Mouse (Mus musculus) heart, embryonic 12.5 days (tissue): ENCODE data around the gene Ly6g6e. TPM values are rescaled to one million over a fixed set of nuclear protein-coding genes. Genes with fewer than 3 reads are reported as not detected.

Experiments used
- ATAC-seq: fragments of 200-750 bp; cut with Nextera tagmentation; 2 replicates; pipeline ENCODE4 v1.8.0; 2017; ENCODE audit warnings: moderate TSS enrichment, moderate library complexity; ENCODE audit not compliant: insufficient number of reproducible peaks, low FRiP score
- H3K27ac ChIP-seq: fragments of 300-500 bp; sonication (generic); 2 replicates; pipeline ENCODE4 v1.5.1; 2016; ENCODE audit warnings: mild to moderate bottlenecking, moderate library complexity; ENCODE audit not compliant: poor library complexity, severe bottlenecking
- H3K27me3 ChIP-seq: fragments of 300-500 bp; sonication (generic); replicated peaks from 2 replicates; pipeline ENCODE4 v1.6.1; 2016; ENCODE audit warnings: mild to moderate bottlenecking, moderate library complexity
- H3K36me3 ChIP-seq: fragments of 300-500 bp; sonication (generic); 2 replicates; pipeline ENCODE4 v1.6.1; 2016; ENCODE audit warnings: mild to moderate bottlenecking, moderate library complexity
- H3K4me1 ChIP-seq: fragments of 300-500 bp; sonication (generic); replicated peaks from 2 replicates; pipeline ENCODE4 v1.6.1; 2016; ENCODE audit warnings: mild to moderate bottlenecking
- H3K4me2 ChIP-seq: fragments of 300-500 bp; sonication (generic); 2 replicates; pipeline ENCODE4 v1.6.1; 2016; ENCODE audit warnings: mild to moderate bottlenecking, moderate library complexity
- H3K4me3 ChIP-seq: fragments of 300-500 bp; sonication (generic); 2 replicates; pipeline ENCODE4 v1.5.1; 2016; ENCODE audit warnings: mild to moderate bottlenecking
- H3K9ac ChIP-seq: fragments of 300-500 bp; sonication (generic); 2 replicates; pipeline ENCODE4 v1.6.1; 2016; ENCODE audit warnings: mild to moderate bottlenecking, moderate library complexity
- H3K9me3 ChIP-seq: fragments of 300-500 bp; sonication (generic); replicated peaks from 2 replicates; pipeline ENCODE4 v1.6.1; 2016; ENCODE audit warnings: mild to moderate bottlenecking, moderate library complexity
- WGBS: fragments of 180-500 bp; shearing (Covaris S2); methylation state at CpG from one replicate; pipeline ENCODE4 v1.1.7; 2016; 5-methylcytosine and 5-hydroxymethylcytosine counted together
- polyA plus RNA-seq: library from polyadenylated mRNA; unstranded; fragments of >200 nt; fragmentation: Nextera tagmentation; extraction: Ambion mirVana; gene quantifications from 2 replicates; pipeline ENCODE4 v1.2.1, GENCODE M21; 2016

Ly6g6e gene
- polyA plus RNA-seq, 1 experiment from 2014 or later: 0.24 TPM

- H3K27ac ChIP-seq: 0 out of 2 replicates have a peak overlapping the region, but pooled peaks have one; percentile 14
- no peaks in the 10 kb centered on the region for H3K36me3 ChIP-seq
- H3K9ac ChIP-seq: peak overlapping the region; percentile 42; the same call in 1 of the 2 replicates
- WGBS: 6% methylated on average over 9 of the region's 9 CpGs
- peaks cover 36% of the 10 kb centered on the region for H3K4me1 ChIP-seq
- H3K9me3 ChIP-seq: no peaks in the 10 kb centered on the region
- H3K4me2 ChIP-seq: peak overlapping the region; percentile 50
- H3K4me3 ChIP-seq: 0 out of 2 replicates have a peak overlapping the region, but pooled peaks have one; percentile 3
- peak; percentile 38; the same call in 1 of the 2 replicates for ATAC-seq
- 0 out of 2 replicates have a peak, but pooled peaks cover 9% of the 10 kb centered on the region for H3K27me3 ChIP-seq
Measured at GRCm38 (mm10) chr17:35079778-35080177, 3.1 kb downstream of the Ly6g6e start.

- H3K4me1 ChIP-seq: peaks cover 37% of the 10 kb centered on the region
- H3K9ac ChIP-seq: peak overlapping the region; percentile 42; the same call in 1 of the 2 replicates
- 24% methylated on average over 6 of the region's 6 CpGs for WGBS
- H3K27me3 ChIP-seq: 0 out of 2 replicates have a peak, but pooled peaks cover 9% of the 10 kb centered on the region
- H3K9me3 ChIP-seq: no peaks in the 10 kb centered on the region
- no peaks in the 10 kb centered on the region for H3K36me3 ChIP-seq
- peak overlapping the region; percentile 50 for H3K4me2 ChIP-seq
- no peak overlapping the region for H3K27ac ChIP-seq
- H3K4me3 ChIP-seq: no peak overlapping the region
- no peak for ATAC-seq
Measured at GRCm38 (mm10) chr17:35080248-35080647, 3.5 kb downstream of the Ly6g6e start.

- Histone ChIP-seq H3K4me2 (no peak overlapping the region), H3K27ac (no peak overlapping the region), H3K4me3 (no peak overlapping the region), H3K4me1 (peaks cover 41% of the 10 kb centered on the region), H3K27me3 (0 out of 2 replicates have a peak, but pooled peaks cover 9% of the 10 kb centered on the region), H3K36me3 (no peaks in the 10 kb centered on the region), H3K9me3 (no peaks in the 10 kb centered on the region), H3K9ac (no peak overlapping the region)
- WGBS: 81% methylated on average over 4 of the region's 4 CpGs
- ATAC-seq: no peak
Measured at GRCm38 (mm10) chr17:35080710-35081109, 4.0 kb downstream of the Ly6g6e start.

GRCm38 (mm10) chr17:35082841-35083576, 6.3 kb downstream of the Ly6g6e start:
- H3K36me3 ChIP-seq: no peaks in the 10 kb centered on the region
- H3K27me3 ChIP-seq: 0 out of 2 replicates have a peak, but pooled peaks cover 9% of the 10 kb centered on the region
- 77% methylated on average over 16 of the region's 16 CpGs for WGBS
- no peak overlapping the region for H3K27ac ChIP-seq
- H3K9ac ChIP-seq: no peak overlapping the region
- peaks cover 26% of the 10 kb centered on the region for H3K4me1 ChIP-seq
- ATAC-seq: no peak
- H3K9me3 ChIP-seq: no peaks in the 10 kb centered on the region
- no peak overlapping the region for H3K4me2 ChIP-seq
- H3K4me3 ChIP-seq: no peak overlapping the region

GRCm38 (mm10) chr17:35083929-35084497, 7.3 kb downstream of the Ly6g6e start:
- ATAC-seq: no peak
- H3K4me3 ChIP-seq: no peak overlapping the region
- WGBS: 45% methylated on average over 3 of the region's 3 CpGs
- H3K4me2 ChIP-seq: no peak overlapping the region
- H3K9ac ChIP-seq: no peak overlapping the region
- H3K27ac ChIP-seq: no peak overlapping the region
- no peaks in the 10 kb centered on the region for H3K36me3 ChIP-seq
- H3K4me1 ChIP-seq: peaks cover 23% of the 10 kb centered on the region
- H3K9me3 ChIP-seq: no peaks in the 10 kb centered on the region
- 0 out of 2 replicates have a peak, but pooled peaks cover 9% of the 10 kb centered on the region for H3K27me3 ChIP-seq

GRCm38 (mm10) chr17:35085208-35085865, 8.6 kb downstream of the Ly6g6e start, which contains the start of gene Ly6g6f:
TSS of gene Ly6g6f (minus strand) at chr17:35085610.
- Histone ChIP-seq H3K27ac (no peak within 1 kb of the TSS), H3K9ac (peak within 1 kb of the TSS; percentile 6; the same call in 1 of the 2 replicates), H3K4me2 (no peak within 1 kb of the TSS), H3K4me3 (no peak within 1 kb of the TSS), H3K4me1 (peaks cover 18% of the 10 kb centered on the region), H3K27me3 (0 out of 2 replicates have a peak, but pooled peaks cover 9% of the 10 kb centered on the region), H3K36me3 (0 out of 2 replicates have a peak, but pooled peaks cover 1% of the 10 kb centered on the region), H3K9me3 (no peaks in the 10 kb centered on the region)
- 49% methylated on average over 7 of the region's 7 CpGs for WGBS
- ATAC-seq: no peak

- Histone ChIP-seq H3K27me3 (no peaks in the 10 kb centered on the region), H3K4me2 (no peak overlapping the region), H3K9me3 (no peaks in the 10 kb centered on the region), H3K4me3 (no peak overlapping the region), H3K4me1 (peaks cover 19% of the 10 kb centered on the region), H3K36me3 (peaks cover 28% of the 10 kb centered on the region), H3K27ac (no peak overlapping the region), H3K9ac (no peak overlapping the region)
- ATAC-seq: no peak
- WGBS: 31% methylated on average over 2 of the region's 2 CpGs
Measured at GRCm38 (mm10) chr17:35088151-35088550, 11.4 kb downstream of the Ly6g6e start.

- peak within 1 kb of the TSS; percentile 71 for H3K4me3 ChIP-seq
- H3K27ac ChIP-seq: peak within 1 kb of the TSS; percentile 94
- 3% methylated on average over 65 of the region's 67 CpGs for WGBS
- no peaks in the 10 kb centered on the region for H3K27me3 ChIP-seq
- peaks cover 19% of the 10 kb centered on the region for H3K4me1 ChIP-seq
- H3K36me3 ChIP-seq: peaks cover 35% of the 10 kb centered on the region
- peak; percentile 97 for ATAC-seq
- peak within 1 kb of the TSS; percentile 89 for H3K9ac ChIP-seq
- peak within 1 kb of the TSS; percentile 72 for H3K4me2 ChIP-seq
- H3K9me3 ChIP-seq: no peaks in the 10 kb centered on the region
Measured at GRCm38 (mm10) chr17:35088825-35089644, 12.3 kb downstream of the Ly6g6e start, which contains the start of gene Abhd16a. TSS of gene Abhd16a (plus strand) at chr17:35089263.

- 63% methylated on average over 8 of the region's 8 CpGs for WGBS
- ATAC-seq: no peak
- peaks cover 47% of the 10 kb centered on the region for H3K36me3 ChIP-seq
- peaks cover 22% of the 10 kb centered on the region for H3K4me1 ChIP-seq
- H3K9me3 ChIP-seq: no peaks in the 10 kb centered on the region
- H3K4me2 ChIP-seq: peak overlapping the region; percentile 72
- peak overlapping the region; percentile 71 for H3K4me3 ChIP-seq
- H3K9ac ChIP-seq: peak overlapping the region; percentile 89
- no peak overlapping the region; the same call in 1 of the 2 replicates for H3K27ac ChIP-seq
- H3K27me3 ChIP-seq: no peaks in the 10 kb centered on the region
Measured at GRCm38 (mm10) chr17:35090166-35090932, 13.6 kb downstream of the Ly6g6e start.
